Mouse (Mus musculus): ENCODE results near the gene Them7. TPM values are rescaled to one million over a fixed set of nuclear protein-coding genes. Genes with fewer than 3 reads are reported as not detected.

Gene Them7
- polyA plus RNA-seq, 1 experiment from 2014 or later = not detected

- no peak for ATAC-seq
- H3K36me3 ChIP-seq (ENCODE audit: control insufficient read depth, insufficient read depth) = no peaks in the 10 kb centered on the region
- no peak overlapping the region for H3K9ac ChIP-seq (replicated peaks; ENCODE audit: low read depth, low read length)
- no peak overlapping the region for H3K4me3 ChIP-seq (replicated peaks; ENCODE audit: low read length)
- no peak overlapping the region for H3K4me2 ChIP-seq (ENCODE audit: low read length)
- H3K27ac ChIP-seq (ENCODE audit: low read length) = no peak overlapping the region
- 49% methylated on average over 13 of the region's 13 CpGs for WGBS
- no peaks in the 10 kb centered on the region for H3K9me3 ChIP-seq (ENCODE audit: control insufficient read depth, low read length)
- H3K4me1 ChIP-seq (replicated peaks; ENCODE audit: control insufficient read depth, insufficient read depth, low read length) = no peaks in the 10 kb centered on the region
- H3K27me3 ChIP-seq (replicated peaks; ENCODE audit: control insufficient read depth, insufficient read depth, low read length) = peaks cover 5% of the 10 kb centered on the region; the same call in 1 of the 2 replicates
These were observed 87.3 kb downstream of the Them7 start for GRCm38 (mm10) chr2:105311414-105311813.

GRCm38 (mm10) chr2:105311991-105312390 lies 87.9 kb downstream of the Them7 start:
- H3K4me2 ChIP-seq (ENCODE audit: low read length) = no peak overlapping the region
- ATAC-seq = no peak; the same call in 1 of the 2 replicates
- 4% methylated on average over 7 of the region's 7 CpGs for WGBS
- no peak overlapping the region for H3K4me3 ChIP-seq (replicated peaks; ENCODE audit: low read length)
- H3K9ac ChIP-seq (replicated peaks; ENCODE audit: low read depth, low read length) = no peak overlapping the region
- peaks cover 5% of the 10 kb centered on the region; the same call in 1 of the 2 replicates for H3K27me3 ChIP-seq (replicated peaks; ENCODE audit: control insufficient read depth, insufficient read depth, low read length)
- H3K4me1 ChIP-seq (replicated peaks; ENCODE audit: control insufficient read depth, insufficient read depth, low read length) = no peaks in the 10 kb centered on the region
- H3K36me3 ChIP-seq (ENCODE audit: control insufficient read depth, insufficient read depth) = no peaks in the 10 kb centered on the region
- H3K9me3 ChIP-seq (ENCODE audit: control insufficient read depth, low read length) = no peaks in the 10 kb centered on the region
- H3K27ac ChIP-seq (ENCODE audit: low read length) = no peak overlapping the region

GRCm38 (mm10) chr2:105313077-105313476 lies 89.0 kb downstream of the Them7 start:
- Histone ChIP-seq H3K4me2 (ENCODE audit: low read length) (no peak overlapping the region), H3K9me3 (ENCODE audit: control insufficient read depth, low read length) (no peaks in the 10 kb centered on the region), H3K4me1 (replicated peaks; ENCODE audit: control insufficient read depth, insufficient read depth, low read length) (no peaks in the 10 kb centered on the region), H3K4me3 (replicated peaks; ENCODE audit: low read length) (no peak overlapping the region), H3K27me3 (replicated peaks; ENCODE audit: control insufficient read depth, insufficient read depth, low read length) (peaks cover 5% of the 10 kb centered on the region; the same call in 1 of the 2 replicates), H3K27ac (ENCODE audit: low read length) (no peak overlapping the region), H3K9ac (replicated peaks; ENCODE audit: low read depth, low read length) (no peak overlapping the region), H3K36me3 (ENCODE audit: control insufficient read depth, insufficient read depth) (no peaks in the 10 kb centered on the region)
- ATAC-seq = no peak
- 63% methylated on average over 3 of the region's 3 CpGs for WGBS

GRCm38 (mm10) chr2:105317556-105318184 lies 93.5 kb downstream of the Them7 start:
- Histone ChIP-seq H3K27me3 (replicated peaks; ENCODE audit: control insufficient read depth, insufficient read depth, low read length) (no peaks in the 10 kb centered on the region), H3K4me3 (replicated peaks; ENCODE audit: low read length) (no peak overlapping the region), H3K9ac (replicated peaks; ENCODE audit: low read depth, low read length) (no peak overlapping the region), H3K27ac (ENCODE audit: low read length) (no peak overlapping the region), H3K4me1 (replicated peaks; ENCODE audit: control insufficient read depth, insufficient read depth, low read length) (no peaks in the 10 kb centered on the region), H3K4me2 (ENCODE audit: low read length) (no peak overlapping the region), H3K9me3 (ENCODE audit: control insufficient read depth, low read length) (no peaks in the 10 kb centered on the region), H3K36me3 (ENCODE audit: control insufficient read depth, insufficient read depth) (no peaks in the 10 kb centered on the region)
- 62% methylated on average over 13 of the region's 13 CpGs for WGBS
- ATAC-seq = no peak

GRCm38 (mm10) chr2:105326067-105326466 lies 101.9 kb downstream of the Them7 start:
- Histone ChIP-seq H3K9ac (replicated peaks; ENCODE audit: low read depth, low read length) (no peak overlapping the region), H3K27ac (ENCODE audit: low read length) (no peak overlapping the region), H3K36me3 (ENCODE audit: control insufficient read depth, insufficient read depth) (no peaks in the 10 kb centered on the region), H3K4me3 (replicated peaks; ENCODE audit: low read length) (no peak overlapping the region), H3K27me3 (replicated peaks; ENCODE audit: control insufficient read depth, insufficient read depth, low read length) (no peaks in the 10 kb centered on the region), H3K9me3 (ENCODE audit: control insufficient read depth, low read length) (no peaks in the 10 kb centered on the region), H3K4me1 (replicated peaks; ENCODE audit: control insufficient read depth, insufficient read depth, low read length) (no peaks in the 10 kb centered on the region), H3K4me2 (ENCODE audit: low read length) (no peak overlapping the region)
- ATAC-seq = no peak
- 86% methylated on average over 5 of the region's 5 CpGs for WGBS

GRCm38 (mm10) chr2:105330024-105330423 lies 105.9 kb downstream of the Them7 start:
- Histone ChIP-seq H3K27me3 (replicated peaks; ENCODE audit: control insufficient read depth, insufficient read depth, low read length) (no peaks in the 10 kb centered on the region), H3K9ac (replicated peaks; ENCODE audit: low read depth, low read length) (no peak overlapping the region), H3K4me1 (replicated peaks; ENCODE audit: control insufficient read depth, insufficient read depth, low read length) (peaks cover 5% of the 10 kb centered on the region; the same call in 1 of the 2 replicates), H3K9me3 (ENCODE audit: control insufficient read depth, low read length) (no peaks in the 10 kb centered on the region), H3K4me2 (ENCODE audit: low read length) (no peak overlapping the region), H3K4me3 (replicated peaks; ENCODE audit: low read length) (no peak overlapping the region), H3K36me3 (ENCODE audit: control insufficient read depth, insufficient read depth) (no peaks in the 10 kb centered on the region), H3K27ac (ENCODE audit: low read length) (no peak overlapping the region)
- peak; percentile 47; the same call in 1 of the 2 replicates for ATAC-seq
- 80% methylated on average over 4 of the region's 4 CpGs for WGBS

- Histone ChIP-seq H3K27ac (ENCODE audit: low read length) (no peak overlapping the region), H3K27me3 (replicated peaks; ENCODE audit: control insufficient read depth, insufficient read depth, low read length) (peaks cover 4% of the 10 kb centered on the region; the same call in 1 of the 2 replicates), H3K36me3 (ENCODE audit: control insufficient read depth, insufficient read depth) (no peaks in the 10 kb centered on the region), H3K9me3 (ENCODE audit: control insufficient read depth, low read length) (no peaks in the 10 kb centered on the region), H3K4me1 (replicated peaks; ENCODE audit: control insufficient read depth, insufficient read depth, low read length) (peaks cover 15% of the 10 kb centered on the region), H3K9ac (replicated peaks; ENCODE audit: low read depth, low read length) (no peak overlapping the region), H3K4me3 (replicated peaks; ENCODE audit: low read length) (no peak overlapping the region), H3K4me2 (ENCODE audit: low read length) (no peak overlapping the region)
- no peak for ATAC-seq
- WGBS = 49% methylated on average over 8 of the region's 8 CpGs
These were observed 109.0 kb downstream of the Them7 start for GRCm38 (mm10) chr2:105333107-105333506.

GRCm38 (mm10) chr2:105333976-105334713 lies 110.0 kb downstream of the Them7 start:
- Histone ChIP-seq H3K36me3 (ENCODE audit: control insufficient read depth, insufficient read depth) (no peaks in the 10 kb centered on the region), H3K9me3 (ENCODE audit: control insufficient read depth, low read length) (no peaks in the 10 kb centered on the region), H3K27me3 (replicated peaks; ENCODE audit: control insufficient read depth, insufficient read depth, low read length) (peaks cover 4% of the 10 kb centered on the region; the same call in 1 of the 2 replicates), H3K27ac (ENCODE audit: low read length) (no peak overlapping the region; the same call in 1 of the 2 replicates), H3K4me3 (replicated peaks; ENCODE audit: low read length) (no peak overlapping the region), H3K9ac (replicated peaks; ENCODE audit: low read depth, low read length) (no peak overlapping the region), H3K4me2 (ENCODE audit: low read length) (peak overlapping the region; percentile 42), H3K4me1 (replicated peaks; ENCODE audit: control insufficient read depth, insufficient read depth, low read length) (peaks cover 15% of the 10 kb centered on the region)
- peak; percentile 62 for ATAC-seq
- WGBS = 11% methylated on average over 10 of the region's 10 CpGs

GRCm38 (mm10) chr2:105335661-105336060 lies 111.5 kb downstream of the Them7 start:
- ATAC-seq = no peak
- Histone ChIP-seq H3K9ac (replicated peaks; ENCODE audit: low read depth, low read length) (no peak overlapping the region), H3K4me2 (ENCODE audit: low read length) (no peak overlapping the region), H3K36me3 (ENCODE audit: control insufficient read depth, insufficient read depth) (no peaks in the 10 kb centered on the region), H3K9me3 (ENCODE audit: control insufficient read depth, low read length) (no peaks in the 10 kb centered on the region), H3K27me3 (replicated peaks; ENCODE audit: control insufficient read depth, insufficient read depth, low read length) (peaks cover 4% of the 10 kb centered on the region; the same call in 1 of the 2 replicates), H3K27ac (ENCODE audit: low read length) (no peak overlapping the region), H3K4me3 (replicated peaks; ENCODE audit: low read length) (no peak overlapping the region), H3K4me1 (replicated peaks; ENCODE audit: control insufficient read depth, insufficient read depth, low read length) (peaks cover 15% of the 10 kb centered on the region)
- WGBS = 52% methylated on average over 2 of the region's 2 CpGs
